Mouse (Mus musculus) hindbrain, embryonic 16.5 days (tissue): ENCODE data around the gene Spem2. TPM values are rescaled to one million over a fixed set of nuclear protein-coding genes. Genes with fewer than 3 reads are reported as not detected.

Experiments used
- ATAC-seq: fragments of 200-750 bp; cut with Nextera tagmentation; 2 replicates; pipeline ENCODE4 v1.8.0; 2017; ENCODE audit warnings: moderate TSS enrichment, moderate library complexity
- H3K27ac ChIP-seq: fragments of 300-500 bp; sonication (generic); 2 replicates; pipeline ENCODE4 v1.5.1; 2014; ENCODE audit warnings: low read depth, mild to moderate bottlenecking, control low read depth, low read length, moderate library complexity
- H3K27me3 ChIP-seq: fragments of 300-500 bp; sonication (generic); replicated peaks from 2 replicates; pipeline ENCODE4 v1.6.1; 2014; ENCODE audit warnings: low read length; ENCODE audit not compliant: control insufficient read depth, insufficient read depth
- H3K36me3 ChIP-seq: fragments of 300-500 bp; sonication (generic); 2 replicates; pipeline ENCODE4 v1.6.1; 2014; ENCODE audit warnings: mild to moderate bottlenecking, low read length, moderate library complexity, mixed read lengths; ENCODE audit not compliant: control insufficient read depth, insufficient read depth
- H3K4me1 ChIP-seq: fragments of 300-500 bp; sonication (generic); 2 replicates; pipeline ENCODE4 v1.6.1; 2014; ENCODE audit warnings: low read depth, low read length; ENCODE audit not compliant: control insufficient read depth, insufficient read depth
- H3K4me2 ChIP-seq: fragments of 300-500 bp; sonication (generic); 2 replicates; pipeline ENCODE4 v1.6.1; 2014; ENCODE audit warnings: mild to moderate bottlenecking, low read length, control low read depth, moderate library complexity
- H3K4me3 ChIP-seq: fragments of 300-500 bp; sonication (generic); 2 replicates; pipeline ENCODE4 v1.5.1; 2014; ENCODE audit warnings: mild to moderate bottlenecking, low read length, control low read depth, moderate library complexity
- H3K9ac ChIP-seq: fragments of 300-500 bp; sonication (generic); 2 replicates; pipeline ENCODE4 v1.6.1; 2014; ENCODE audit warnings: low read depth, mild to moderate bottlenecking, control low read depth, low read length, moderate library complexity
- H3K9me3 ChIP-seq: fragments of 300-500 bp; sonication (generic); 2 replicates; pipeline ENCODE4 v1.6.1; 2014; ENCODE audit warnings: mild to moderate bottlenecking, low read length, moderate library complexity; ENCODE audit not compliant: control insufficient read depth
- WGBS: fragments of 180-500 bp; shearing (Covaris S2); extraction: QIAGEN DNeasy Blood & Tissue Kit; methylation state at CpG from one replicate; pipeline ENCODE4 v1.1.7; 2014; 5-methylcytosine and 5-hydroxymethylcytosine counted together
- polyA plus RNA-seq: library from polyadenylated mRNA; unstranded; fragments of >200 nt; fragmentation: Nextera tagmentation; extraction: Ambion mirVana; gene quantifications from 2 replicates; pipeline ENCODE4 v1.2.1, GENCODE M21; 2015

The Spem2 gene
- polyA plus RNA-seq, 1 experiment from 2014 or later: not detected

DNA sequence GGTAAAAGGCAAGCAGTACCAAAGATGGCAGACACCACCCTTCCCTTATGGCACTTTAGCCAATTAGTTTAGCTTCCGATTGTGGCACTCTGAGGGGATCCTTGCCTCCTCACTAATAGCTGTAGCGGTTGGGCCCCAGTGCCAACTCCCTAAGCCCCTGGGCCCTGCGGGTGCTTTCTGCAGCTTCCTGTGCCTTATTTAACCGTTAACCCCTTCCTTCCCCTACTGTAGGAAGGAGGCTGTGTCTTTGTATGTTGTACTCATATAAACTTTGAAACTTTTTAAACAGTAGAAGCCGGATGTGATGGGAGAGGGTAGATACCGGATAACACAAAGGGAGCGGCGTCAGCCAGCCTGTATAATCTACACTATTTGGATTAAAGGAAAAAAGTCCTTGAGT, 32.5 kb upstream of the Spem2 start:
- no peaks in the 10 kb centered on the region for H3K27me3 ChIP-seq
- H3K9me3 ChIP-seq: no peaks in the 10 kb centered on the region
- H3K4me2 ChIP-seq: no peak overlapping the region
- WGBS: 69% methylated on average over 8 of the region's 8 CpGs
- H3K9ac ChIP-seq: no peak overlapping the region
- peaks cover 13% of the 10 kb centered on the region for H3K4me1 ChIP-seq
- H3K36me3 ChIP-seq: peaks cover 20% of the 10 kb centered on the region
- no peak overlapping the region for H3K27ac ChIP-seq
- no peak for ATAC-seq
- no peak overlapping the region for H3K4me3 ChIP-seq

DNA sequence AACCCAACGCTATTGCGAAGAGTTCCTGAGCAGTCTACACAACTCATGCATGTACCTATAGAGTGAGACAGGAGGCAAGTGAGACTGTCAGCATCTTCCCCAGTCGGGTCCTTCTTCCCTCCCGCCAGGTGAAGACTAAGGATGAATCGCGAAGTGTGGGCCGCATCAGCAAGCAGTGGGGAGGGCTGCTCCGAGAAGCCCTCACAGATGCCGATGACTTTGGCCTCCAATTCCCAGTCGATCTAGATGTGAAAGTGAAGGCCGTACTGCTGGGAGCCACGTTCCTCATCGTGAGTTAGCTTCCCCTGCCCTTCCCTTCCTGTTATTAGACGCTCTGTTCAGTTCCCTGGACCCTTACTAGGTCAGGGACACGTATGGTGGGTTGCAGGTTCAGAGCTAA, 31.6 kb upstream of the Spem2 start:
- H3K27ac ChIP-seq: no peak overlapping the region
- no peak overlapping the region for H3K4me2 ChIP-seq
- H3K4me1 ChIP-seq: peaks cover 18% of the 10 kb centered on the region
- no peaks in the 10 kb centered on the region for H3K9me3 ChIP-seq
- no peak for ATAC-seq
- WGBS: 94% methylated on average over 15 of the region's 15 CpGs
- H3K9ac ChIP-seq: no peak overlapping the region
- H3K4me3 ChIP-seq: no peak overlapping the region
- H3K36me3 ChIP-seq: peaks cover 20% of the 10 kb centered on the region
- no peaks in the 10 kb centered on the region for H3K27me3 ChIP-seq

DNA sequence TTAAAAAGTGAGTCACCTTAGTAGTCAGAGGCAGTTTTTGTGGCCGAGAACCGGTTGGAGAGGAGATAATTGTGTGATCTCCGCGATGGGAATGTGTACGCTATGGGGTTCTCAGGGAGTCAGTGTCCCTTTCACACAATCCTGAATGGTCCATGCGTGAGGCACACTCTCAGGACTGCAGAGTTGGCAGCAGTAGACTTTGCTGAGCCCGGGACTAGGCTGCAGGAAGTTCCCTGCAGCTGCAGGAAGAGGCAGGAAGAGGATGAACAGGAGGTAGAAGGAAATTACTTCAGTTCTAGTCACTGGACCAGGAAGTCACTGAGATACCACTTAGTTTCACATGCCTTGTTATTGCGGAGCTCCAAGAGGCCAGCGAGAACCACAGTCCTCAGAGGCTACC, 30.9 kb upstream of the Spem2 start:
- H3K4me1 ChIP-seq: peaks cover 18% of the 10 kb centered on the region
- no peak overlapping the region for H3K27ac ChIP-seq
- peaks cover 20% of the 10 kb centered on the region for H3K36me3 ChIP-seq
- no peak overlapping the region for H3K9ac ChIP-seq
- H3K4me3 ChIP-seq: no peak overlapping the region
- H3K27me3 ChIP-seq: no peaks in the 10 kb centered on the region
- 89% methylated on average over 9 of the region's 9 CpGs for WGBS
- no peak overlapping the region for H3K4me2 ChIP-seq
- no peak for ATAC-seq
- no peaks in the 10 kb centered on the region for H3K9me3 ChIP-seq

DNA sequence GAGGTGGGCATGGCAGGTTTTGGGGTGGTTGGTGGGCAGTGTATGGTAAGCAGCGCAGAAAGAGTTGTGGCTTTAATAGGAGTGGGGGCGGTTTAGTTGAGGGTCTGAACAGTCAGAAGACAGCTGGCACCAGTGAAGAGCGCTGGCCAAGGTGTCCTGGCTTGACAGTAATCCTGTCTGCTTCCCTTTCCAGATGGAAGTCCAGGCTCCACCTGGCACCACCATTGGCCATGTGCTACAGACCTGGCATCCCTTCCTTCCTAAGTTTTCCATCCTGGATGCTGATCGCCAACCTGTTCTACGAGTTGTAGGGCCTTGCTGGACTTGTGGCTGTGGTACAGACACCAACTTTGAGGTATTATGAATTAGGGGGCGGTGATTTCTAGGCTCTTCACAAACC, 29.8 kb upstream of the Spem2 start:
- H3K4me3 ChIP-seq: peak overlapping the region; percentile 72
- peak overlapping the region; percentile 86 for H3K9ac ChIP-seq
- H3K9me3 ChIP-seq: no peaks in the 10 kb centered on the region
- H3K36me3 ChIP-seq: peaks cover 20% of the 10 kb centered on the region
- ATAC-seq: no peak
- H3K4me2 ChIP-seq: peak overlapping the region; percentile 97
- 94% methylated on average over 6 of the region's 6 CpGs for WGBS
- H3K27me3 ChIP-seq: no peaks in the 10 kb centered on the region
- H3K4me1 ChIP-seq: peaks cover 18% of the 10 kb centered on the region
- H3K27ac ChIP-seq: no peak overlapping the region

DNA sequence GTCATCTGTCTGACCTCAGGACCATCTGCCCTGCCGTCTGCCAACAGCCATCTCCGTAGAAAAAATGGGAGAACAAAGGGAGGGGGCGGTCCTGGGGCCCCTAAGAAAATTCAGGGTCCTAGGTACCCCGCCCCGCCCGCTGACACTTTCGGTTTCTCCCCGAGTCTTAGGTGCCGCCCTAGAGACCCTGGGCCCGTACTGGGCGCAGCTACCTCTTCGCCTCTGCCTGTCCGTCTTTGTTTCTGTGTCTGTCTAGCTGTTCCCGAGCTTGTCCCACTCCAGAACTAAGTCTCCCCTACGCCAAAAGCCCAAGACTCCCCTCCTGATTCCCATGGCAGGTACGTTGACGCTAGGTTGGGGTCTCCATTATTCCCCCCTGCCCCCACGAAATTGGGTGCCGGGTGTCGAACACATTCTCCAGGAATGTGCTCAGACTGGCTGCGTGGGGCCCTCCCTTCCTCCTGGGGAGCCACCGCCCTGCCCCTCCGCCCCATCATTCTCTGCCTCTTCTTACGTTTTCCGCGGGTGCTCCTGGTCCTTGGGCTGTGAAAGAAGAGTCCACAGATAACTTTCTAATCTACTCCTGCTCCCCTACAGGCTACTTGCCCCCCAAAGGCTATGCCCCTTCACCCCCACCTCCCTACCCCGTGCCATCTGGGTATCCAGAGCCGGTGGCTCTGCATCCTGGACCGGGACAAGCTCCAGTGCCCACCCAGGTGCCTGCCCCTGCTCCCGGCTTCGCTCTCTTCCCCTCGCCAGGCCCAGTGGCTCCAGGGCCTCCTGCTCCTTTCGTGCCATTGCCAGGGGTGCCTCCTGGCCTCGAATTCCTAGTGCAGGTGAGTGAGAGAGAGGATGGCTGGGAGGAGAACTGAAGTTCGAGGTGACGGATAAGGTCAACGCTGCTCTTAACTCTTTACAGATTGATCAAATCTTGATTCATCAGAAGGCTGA, 28.7 kb upstream of the Spem2 start:
- peaks cover 20% of the 10 kb centered on the region for H3K36me3 ChIP-seq
- H3K4me2 ChIP-seq: peak overlapping the region; percentile 97
- H3K9me3 ChIP-seq: no peaks in the 10 kb centered on the region
- H3K27me3 ChIP-seq: no peaks in the 10 kb centered on the region
- WGBS: 9% methylated on average over 36 of the region's 37 CpGs
- peak; percentile 48 for ATAC-seq
- H3K4me3 ChIP-seq: peak overlapping the region; percentile 72
- peaks cover 18% of the 10 kb centered on the region for H3K4me1 ChIP-seq
- H3K9ac ChIP-seq: peak overlapping the region; percentile 86
- H3K27ac ChIP-seq: peak overlapping the region; percentile 96

DNA sequence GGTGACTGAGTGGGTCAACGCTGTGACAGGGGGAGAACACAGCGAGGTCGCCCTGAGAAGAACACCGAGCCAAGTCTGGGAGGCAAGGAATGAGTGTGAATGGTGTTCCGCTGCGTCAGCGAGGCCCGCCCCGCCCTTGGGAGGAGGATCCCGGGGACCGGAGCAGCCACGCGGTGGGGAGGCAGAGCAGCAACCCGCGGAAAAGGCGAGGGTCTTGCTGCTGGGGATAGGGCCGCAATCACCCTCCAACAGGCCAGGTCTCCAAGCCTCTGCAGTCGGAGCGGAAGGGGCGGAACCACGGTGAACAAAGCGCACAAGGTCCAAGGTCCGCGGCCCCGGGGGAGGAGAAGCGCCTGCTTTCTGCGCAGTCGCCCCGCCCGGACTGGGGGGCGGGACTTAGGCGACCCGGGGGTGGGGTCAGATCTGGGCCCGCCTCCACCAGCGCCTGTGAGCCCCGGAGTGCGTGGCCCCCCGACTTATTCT, 28.0 kb upstream of the Spem2 start, which contains the start of gene Plscr3:
Gene Plscr3 (plus strand): TSS at position 179 of the 483 bp plus-strand sequence.
- peak; percentile 94 for ATAC-seq
- Histone ChIP-seq H3K36me3 (peaks cover 13% of the 10 kb centered on the region), H3K9me3 (no peaks in the 10 kb centered on the region), H3K27me3 (no peaks in the 10 kb centered on the region), H3K27ac (peak within 1 kb of the TSS; percentile 96), H3K4me1 (peaks cover 18% of the 10 kb centered on the region), H3K9ac (peak within 1 kb of the TSS; percentile 86), H3K4me3 (peak within 1 kb of the TSS; percentile 72), H3K4me2 (peak within 1 kb of the TSS; percentile 97)
- WGBS: 0% methylated on average over 29 of the region's 38 CpGs

DNA sequence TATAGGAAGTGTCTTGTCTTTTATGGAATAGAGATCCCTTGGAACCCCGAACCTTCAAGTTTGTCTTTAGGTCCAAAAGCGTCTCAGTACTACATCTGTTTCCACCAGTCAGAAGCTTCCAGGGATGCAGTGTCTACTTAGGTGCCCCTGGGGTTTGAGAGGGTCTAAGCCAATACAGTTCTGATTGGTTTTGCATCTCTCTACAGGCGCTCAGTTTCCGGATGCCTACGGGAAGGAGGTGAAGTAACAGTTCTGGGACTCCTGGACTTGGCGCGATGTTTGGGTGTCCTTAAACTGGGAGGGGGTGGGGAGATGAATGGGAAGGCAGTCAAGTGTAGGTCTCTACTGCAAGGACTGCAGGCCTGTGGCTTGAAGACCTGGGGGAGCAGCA, 20.4 kb upstream of the Spem2 start:
- H3K9me3 ChIP-seq: no peaks in the 10 kb centered on the region
- H3K27ac ChIP-seq: peak overlapping the region; percentile 96
- no peaks in the 10 kb centered on the region for H3K27me3 ChIP-seq
- H3K4me1 ChIP-seq: peaks cover 30% of the 10 kb centered on the region
- peak overlapping the region; percentile 64 for H3K4me2 ChIP-seq
- WGBS: 0% methylated on average over 7 of the region's 7 CpGs
- no peaks in the 10 kb centered on the region; the same call in 1 of the 2 replicates for H3K36me3 ChIP-seq
- no peak for ATAC-seq
- H3K9ac ChIP-seq: peak overlapping the region; percentile 74
- peak overlapping the region; percentile 87 for H3K4me3 ChIP-seq

DNA sequence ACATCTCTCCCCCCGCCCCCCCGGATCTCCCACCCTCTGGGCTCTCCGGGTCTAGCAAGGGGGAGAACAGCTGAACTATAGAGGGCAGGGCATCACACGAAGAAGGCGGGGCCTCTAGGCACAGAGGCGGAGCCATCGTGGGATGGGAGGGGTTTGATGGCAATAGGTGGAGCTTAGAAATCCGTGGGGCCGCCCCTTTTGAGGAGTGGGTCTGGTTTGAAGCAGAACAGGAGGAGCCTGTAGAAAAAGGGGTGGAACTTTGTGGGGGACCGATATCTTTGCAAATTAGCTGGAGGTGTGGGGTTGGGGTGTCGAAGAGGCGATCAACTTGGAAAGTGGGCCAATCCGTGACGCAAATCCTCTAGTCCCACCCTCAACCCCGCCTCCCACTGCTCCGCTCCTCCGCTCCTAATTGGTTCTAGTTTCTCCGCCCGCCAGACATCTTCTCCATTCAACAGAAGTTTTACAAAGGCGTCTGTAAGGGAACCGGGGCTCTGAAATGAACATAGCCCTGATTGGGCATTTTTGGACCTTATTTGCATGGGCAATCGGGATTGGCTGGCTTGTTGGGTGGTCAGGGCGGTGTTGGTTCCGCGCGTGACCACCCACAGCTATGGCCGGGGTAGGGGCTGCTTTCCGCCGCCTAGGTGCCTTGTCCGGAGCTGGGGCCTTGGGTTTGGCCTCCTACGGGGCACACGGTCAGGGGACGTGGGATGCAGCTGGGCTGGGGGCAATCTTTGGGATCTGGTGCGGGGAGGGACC, 19.9 kb upstream of the Spem2 start, which contains the start of gene Tmem256:
Gene Tmem256 (plus strand): TSS at position 563 of the 762 bp plus-strand sequence.
- WGBS: under 1% methylated on average over 34 of the region's 34 CpGs
- no peaks in the 10 kb centered on the region; the same call in 1 of the 2 replicates for H3K36me3 ChIP-seq
- ATAC-seq: peak; percentile 92

DNA sequence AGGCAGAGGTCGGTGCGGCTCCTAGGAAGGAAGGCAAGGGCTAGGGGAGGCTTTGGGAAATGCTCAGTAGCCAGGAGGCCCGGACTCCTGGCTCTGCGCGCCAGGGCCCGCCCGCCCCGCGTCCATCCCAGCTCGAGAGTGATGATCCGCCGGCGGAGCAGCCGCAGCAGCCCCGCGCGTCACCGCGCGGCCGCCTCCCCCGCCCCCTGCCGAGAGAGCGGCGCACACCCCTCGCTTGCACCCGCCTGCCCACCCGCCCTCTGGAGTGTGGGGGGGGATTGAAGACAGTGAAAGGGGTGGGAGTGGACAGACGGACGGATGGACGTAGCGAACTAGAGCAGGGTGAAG, 19.3 kb upstream of the Spem2 start, which contains the start of gene Nlgn2:
Gene Nlgn2 (minus strand): TSS at position 181 of the 348 bp plus-strand sequence.
- Histone ChIP-seq H3K27ac (peak within 1 kb of the TSS; percentile 96), H3K9ac (peak within 1 kb of the TSS; percentile 94), H3K4me2 (peak within 1 kb of the TSS; percentile 89), H3K27me3 (no peaks in the 10 kb centered on the region), H3K4me3 (peak within 1 kb of the TSS; percentile 87), H3K4me1 (peaks cover 34% of the 10 kb centered on the region), H3K36me3 (peaks cover 4% of the 10 kb centered on the region), H3K9me3 (no peaks in the 10 kb centered on the region)
- WGBS: 0% methylated on average over 19 of the region's 32 CpGs
- ATAC-seq: no peak; the same call in 1 of the 2 replicates

More for the DNA sequence above, 19.9 kb upstream of the Spem2 start, which contains the start of gene Tmem256:
- Histone ChIP-seq H3K27me3 (no peaks in the 10 kb centered on the region), H3K9me3 (no peaks in the 10 kb centered on the region), H3K4me2 (peak within 1 kb of the TSS; percentile 89), H3K27ac (peak within 1 kb of the TSS; percentile 96), H3K4me3 (peak within 1 kb of the TSS; percentile 87), H3K4me1 (peaks cover 34% of the 10 kb centered on the region), H3K9ac (peak within 1 kb of the TSS; percentile 94)
